ENCODE assay signal across 11 mouse cellular contexts in the genomic region with DNA sequence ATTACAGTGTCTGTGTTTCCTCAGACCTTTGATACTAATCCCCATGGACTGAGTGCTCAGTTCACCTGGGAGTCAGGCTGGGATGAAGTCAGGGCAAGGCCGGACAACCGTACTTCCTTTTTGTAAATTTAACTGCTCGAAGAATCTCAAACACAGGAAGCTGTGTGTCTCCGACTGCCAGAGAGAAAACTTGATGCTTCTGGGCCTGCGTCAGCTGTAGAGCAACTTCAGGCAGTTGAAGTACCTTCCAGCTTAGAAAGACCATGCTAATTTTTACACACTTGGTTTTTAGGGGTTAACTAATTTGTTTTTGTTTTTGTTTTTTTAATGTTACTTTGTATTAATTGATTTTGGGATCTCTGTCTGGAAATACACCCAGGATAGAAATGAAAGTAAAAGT. TPM values are rescaled to one million over a fixed set of nuclear protein-coding genes. Genes with fewer than 3 reads are reported as not detected.
DNase-seq lines count a peak whose midpoint lies in the region; ATAC-seq and TF ChIP-seq lines count a peak whose summit lies in the region.
"Had no signal": no experiment of that assay in that cellular context is flagged by ENCODE, and none has a peak within 500 bp of the region (broad histone marks: within the 10 kb centered on the region; RNA-seq: fewer than 3 reads in every experiment).

No protein-coding gene starts in this region.

- TF ChIP-seq CTCF in kidney, adult 2 months (conservative IDR thresholded peaks at IDR 0.05; ENCODE audit: insufficient read depth, insufficient read length, low read depth, low read length) = no peak
- TF ChIP-seq CTCF in lung, embryonic 14.5 days (IDR thresholded peaks at IDR 0.05; ENCODE audit: low read depth) = no peak

- H3K9me3 ChIP-seq in kidney, embryonic 14.5 days (ENCODE audit: control insufficient read depth, low read length) = no peaks in the 10 kb centered on the region
- no peaks in the 10 kb centered on the region for H3K9me3 ChIP-seq in lung, embryonic 14.5 days (ENCODE audit: low read depth, low read length)
- no peaks in the 10 kb centered on the region for H3K9me3 ChIP-seq in hindbrain, embryonic 14.5 days (ENCODE audit: control insufficient read depth, low read length)
- 0 out of 2 replicates have a peak, but pooled peaks cover 3% of the 10 kb centered on the region for H3K9me3 ChIP-seq in hindbrain, embryonic 10.5 days
- H3K9me3 ChIP-seq: hindbrain, embryonic 15.5 days; midbrain, embryonic 13.5 days had no signal

- WGBS in kidney, adult 2 months = 53% methylated on average over 5 of the region's 5 CpGs
- 32% methylated on average over 5 of the region's 5 CpGs for WGBS in kidney, embryonic 14.5 days
- 28% methylated on average over 5 of the region's 5 CpGs for WGBS in lung, embryonic 14.5 days
- WGBS in hindbrain, embryonic 14.5 days = 80% methylated on average over 5 of the region's 5 CpGs
- 63% methylated on average over 5 of the region's 5 CpGs for WGBS in hindbrain, embryonic 10.5 days

- H3K27ac ChIP-seq in kidney, adult 2 months (ENCODE audit: insufficient read depth, low read depth, low read length) = no peak overlapping the region
- no peak overlapping the region for H3K27ac ChIP-seq in kidney, embryonic 14.5 days (ENCODE audit: low read depth, low read length)
- no peak overlapping the region for H3K27ac ChIP-seq in lung, embryonic 14.5 days (ENCODE audit: low read depth)
- H3K27ac ChIP-seq in hindbrain, embryonic 14.5 days = no peak overlapping the region
- no peak overlapping the region for H3K27ac ChIP-seq in hindbrain, embryonic 10.5 days
- H3K27ac ChIP-seq: hindbrain, embryonic 15.5 days; midbrain, embryonic 13.5 days had no signal

- no peaks in the 10 kb centered on the region for H3K4me1 ChIP-seq in kidney, adult 2 months (ENCODE audit: control insufficient read depth, insufficient read depth, low read length)
- H3K4me1 ChIP-seq in kidney, embryonic 14.5 days (ENCODE audit: control insufficient read depth, insufficient read depth, low read length) = no peaks in the 10 kb centered on the region
- no peaks in the 10 kb centered on the region for H3K4me1 ChIP-seq in lung, embryonic 14.5 days (ENCODE audit: insufficient read depth)
- no peaks in the 10 kb centered on the region for H3K4me1 ChIP-seq in hindbrain, embryonic 14.5 days (replicated peaks; ENCODE audit: control insufficient read depth, insufficient read depth, low read length)
- H3K4me1 ChIP-seq in hindbrain, embryonic 10.5 days (replicated peaks) = no peaks in the 10 kb centered on the region
- H3K4me1 ChIP-seq: hindbrain, embryonic 15.5 days; midbrain, embryonic 13.5 days had no signal

- no peak overlapping the region for H3K9ac ChIP-seq in kidney, embryonic 14.5 days (ENCODE audit: low read depth, low read length)
- H3K9ac ChIP-seq in lung, embryonic 14.5 days = no peak overlapping the region
- H3K9ac ChIP-seq in hindbrain, embryonic 14.5 days = no peak overlapping the region
- H3K9ac ChIP-seq: hindbrain, embryonic 15.5 days; midbrain, embryonic 13.5 days had no signal

- intact Hi-C loops in left cerebral cortex, postnatal 25 days (cut with DNase I) = no loop called here

- no peaks in the 10 kb centered on the region for H3K27me3 ChIP-seq in kidney, adult 2 months (replicated peaks; ENCODE audit: control insufficient read depth, insufficient read depth, low read length)
- H3K27me3 ChIP-seq in kidney, embryonic 14.5 days (ENCODE audit: control insufficient read depth, insufficient read depth, low read length) = no peaks in the 10 kb centered on the region
- no peaks in the 10 kb centered on the region for H3K27me3 ChIP-seq in lung, embryonic 14.5 days (ENCODE audit: insufficient read depth, low read length)
- H3K27me3 ChIP-seq in hindbrain, embryonic 14.5 days (ENCODE audit: control insufficient read depth, insufficient read depth, low read length) = no peaks in the 10 kb centered on the region
- no peaks in the 10 kb centered on the region for H3K27me3 ChIP-seq in hindbrain, embryonic 10.5 days (ENCODE audit: insufficient read depth, poor library complexity, severe bottlenecking)
- H3K27me3 ChIP-seq: hindbrain, embryonic 15.5 days; midbrain, embryonic 13.5 days had no signal

- no peaks in the 10 kb centered on the region for H3K36me3 ChIP-seq in kidney, adult 2 months (ENCODE audit: control insufficient read depth, insufficient read depth, low read length)
- no peaks in the 10 kb centered on the region for H3K36me3 ChIP-seq in kidney, embryonic 14.5 days (ENCODE audit: control insufficient read depth, insufficient read depth, low read length)
- H3K36me3 ChIP-seq in lung, embryonic 14.5 days (ENCODE audit: insufficient read depth) = no peaks in the 10 kb centered on the region
- no peaks in the 10 kb centered on the region for H3K36me3 ChIP-seq in hindbrain, embryonic 14.5 days (replicated peaks; ENCODE audit: control insufficient read depth, insufficient read depth)
- H3K36me3 ChIP-seq in hindbrain, embryonic 10.5 days = no peaks in the 10 kb centered on the region
- H3K36me3 ChIP-seq: hindbrain, embryonic 15.5 days; midbrain, embryonic 13.5 days had no signal

- H3K4me3 ChIP-seq in kidney, adult 2 months (ENCODE audit: insufficient read depth, low read depth, low read length) = no peak overlapping the region
- no peak overlapping the region for H3K4me3 ChIP-seq in kidney, embryonic 14.5 days (ENCODE audit: low read length)
- H3K4me3 ChIP-seq in lung, embryonic 14.5 days (ENCODE audit: low read depth, low read length) = no peak overlapping the region
- H3K4me3 ChIP-seq in hindbrain, embryonic 14.5 days (replicated peaks; ENCODE audit: low read length) = no peak overlapping the region
- H3K4me3 ChIP-seq in hindbrain, embryonic 10.5 days = no peak overlapping the region
- H3K4me3 ChIP-seq: hindbrain, embryonic 15.5 days; midbrain, embryonic 13.5 days had no signal

- DNase-seq in kidney, adult 2 months = peak; percentile 68
- peak; percentile 41 for DNase-seq in lung, embryonic 14.5 days
- peak; percentile 53 for DNase-seq in thymus, postnatal 14 days
- DNase-seq in hindbrain, embryonic 14.5 days (ENCODE audit: low spot score) = no peak
- no peak for DNase-seq in hindbrain, embryonic 10.5 days (ENCODE audit: low spot score)
- DNase-seq in left cerebral cortex, postnatal 25 days (ENCODE audit: low spot score in 2 of 2) = no peak

- no peak for TF ChIP-seq POLR2A in kidney, adult 2 months (IDR thresholded peaks at IDR 0.05; ENCODE audit: low read depth, low read length)

- no peak overlapping the region for H3K4me2 ChIP-seq in kidney, embryonic 14.5 days (replicated peaks; ENCODE audit: low read depth, low read length)
- no peak overlapping the region for H3K4me2 ChIP-seq in lung, embryonic 14.5 days
- H3K4me2 ChIP-seq in hindbrain, embryonic 14.5 days (replicated peaks) = no peak overlapping the region
- H3K4me2 ChIP-seq: hindbrain, embryonic 15.5 days; midbrain, embryonic 13.5 days had no signal

- no peak for ATAC-seq in kidney, embryonic 14.5 days (ENCODE audit: low FRiP score, low TSS enrichment)
- peak; percentile 76 for ATAC-seq in activated CD4-positive, CD25-positive, alpha-beta regulatory T cell, adult 4 months
- no peak for ATAC-seq in lung, embryonic 14.5 days (ENCODE audit: insufficient read depth)
- ATAC-seq in hindbrain, embryonic 14.5 days (ENCODE audit: low FRiP score) = no peak
- ATAC-seq: forebrain, embryonic 16.5 days; midbrain, embryonic 13.5 days had no signal

RNA-seq across cellular contexts. Expression of gene Zmynd11, which starts 10.8 kb away (rescaled TPM):
- 42.8 and 47.4 TPM in 2 replicates for polyA plus RNA-seq in kidney, adult 2 months (2012; rRNA removed)
- 54.4 and 119 TPM in 2 replicates for polyA plus RNA-seq in kidney, embryonic 14.5 days (2014; fragmentation: Nextera tagmentation; extraction: Ambion mirVana)
- 10 to 100 TPM; 40.8 to 42.5 TPM for polyA plus RNA-seq in activated CD4-positive, CD25-positive, alpha-beta regulatory T cell, adult 4 months (2017; shearing (Covaris generic))
- 163 and 164 TPM in 2 replicates for polyA plus RNA-seq in lung, embryonic 14.5 days (2014; fragmentation: Nextera tagmentation; extraction: Ambion mirVana)
- polyA plus RNA-seq in hindbrain, embryonic 14.5 days (2014; fragmentation: Nextera tagmentation; extraction: Ambion mirVana) = 189 and 199 TPM in 2 replicates
- polyA plus RNA-seq in hindbrain, embryonic 10.5 days (2016; fragmentation: Nextera tagmentation; extraction: Ambion mirVana) = 94.1 and 111 TPM in 2 replicates
- 100 to 1,000 TPM; 224 to 246 TPM for total RNA-seq in left cerebral cortex, postnatal 25 days (2021)

Comparison
In these comparisons a context has a peak if more than half of its experiments do, and no peak if none do; other contexts are left out.
1. DNase-seq: peak in kidney, adult 2 months (single experiment), lung, embryonic 14.5 days (single experiment) and thymus, postnatal 14 days (single experiment); none in hindbrain, embryonic 14.5 days (single experiment), hindbrain, embryonic 10.5 days (single experiment) and left cerebral cortex, postnatal 25 days (0 of 2).